Mouse (Mus musculus): ENCODE results near the gene Olfr1097.

Olfr1097 gene

DNA sequence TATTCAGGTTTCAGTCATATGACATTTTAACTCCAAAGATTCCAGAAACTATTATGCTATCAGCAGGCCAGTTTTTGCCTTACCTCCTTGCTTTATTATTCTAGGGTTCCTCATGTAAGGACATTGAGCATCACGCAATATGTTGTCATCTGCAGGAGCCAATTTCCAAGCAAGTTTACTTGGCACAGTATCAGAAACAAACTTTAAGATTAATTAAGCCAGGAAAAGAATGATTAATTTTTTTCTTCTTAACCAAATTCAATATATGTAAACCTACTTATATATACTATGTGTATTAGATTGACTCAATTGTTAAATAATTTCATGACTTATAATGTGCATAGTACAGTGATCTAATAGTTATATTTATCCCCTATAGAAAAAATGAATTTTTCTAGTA lies at the start of gene Olfr1097:
TSS of gene Olfr1097 (minus strand) at position 101 of the 400 bp plus-strand sequence.
- no peak for DNase-seq (ENCODE audit: extremely low spot score, low read depth, low spot score)

DNA sequence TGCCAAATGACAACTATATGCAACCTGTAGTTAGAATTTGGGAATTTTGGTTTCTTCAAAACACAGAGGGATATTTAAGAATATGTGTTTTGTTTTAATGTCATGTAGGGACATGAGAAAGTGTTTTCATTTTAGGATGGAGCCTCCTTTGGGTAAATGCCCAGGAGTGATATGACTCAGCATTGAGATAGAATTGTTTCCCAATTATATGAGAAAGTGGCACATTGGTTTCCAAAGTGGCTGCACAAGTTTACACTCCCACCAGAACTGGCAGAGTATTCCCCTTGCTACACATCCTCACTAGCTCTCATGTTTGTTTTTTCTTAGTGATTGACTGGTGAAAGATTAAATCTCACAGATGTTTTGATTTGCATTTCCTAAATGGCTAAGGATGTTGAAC lies 34.5 kb upstream of the Olfr1097 start:
- DNase-seq (ENCODE audit: extremely low spot score, low read depth, low spot score) = no peak

DNA sequence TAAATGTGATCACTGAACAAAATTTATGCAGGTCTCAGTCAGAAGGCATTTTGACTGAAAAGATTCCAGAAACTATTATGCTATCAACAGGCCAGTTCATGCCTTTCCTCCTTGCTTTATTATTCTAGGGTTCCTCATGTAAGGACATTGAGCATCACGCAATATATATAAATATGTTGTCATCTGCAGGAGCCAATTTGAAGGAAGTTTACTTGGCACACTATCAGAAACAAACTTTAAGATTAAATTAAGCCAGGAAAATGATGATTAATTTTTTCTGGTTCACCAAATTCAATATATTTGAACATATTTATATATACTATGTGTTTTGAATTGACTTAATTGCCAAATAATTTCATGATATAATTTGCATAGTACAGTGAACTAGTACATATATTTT lies 32.4 kb upstream of the Olfr1097 start, which contains the start of gene Olfr1098:
TSS of gene Olfr1098 (minus strand) at position 101 of the 400 bp plus-strand sequence.
- DNase-seq (ENCODE audit: extremely low spot score, low read depth, low spot score) = no peak

- no peak for DNase-seq (ENCODE audit: extremely low spot score, low read depth, low spot score)
These were observed 13.6 kb upstream of the Olfr1097 start for GRCm38 (mm10) chr2:86905647-86906046.

GRCm38 (mm10) chr2:86874702-86875101 lies 17.3 kb downstream of the Olfr1097 start, which contains the start of gene Gm13723:
Gene Gm13723, minus strand, starts transcription at chr2:86874802.
- DNase-seq (ENCODE audit: extremely low spot score, low read depth, low spot score) = no peak

- DNase-seq (ENCODE audit: extremely low spot score, low read depth, low spot score) = no peak
These were observed 40.4 kb downstream of the Olfr1097 start, which contains the start of gene Olfr1095 for GRCm38 (mm10) chr2:86851596-86851995. Gene Olfr1095, minus strand, starts transcription at chr2:86851696.

Data from hindlimb bud, embryonic 11.5 days (tissue).